Mouse (Mus musculus) left cerebral cortex, postnatal 25 days (tissue): Measurements from ENCODE around the gene Decr2. TPM values are rescaled to one million over a fixed set of nuclear protein-coding genes. Genes with fewer than 3 reads are reported as not detected.

Experiments
- DNase-seq, 2 experiments: peaks; one replicate each; pipeline ENCODE4 v3.0.0; 2022; ENCODE audit warnings: low spot score in 2 of 2, mixed read lengths in 1 of 2
- intact Hi-C: fragments of 180-260 bp; cut with DNase I; formaldehyde crosslinking; loops from one replicate; pipeline ENCODE4 v1.15.1; 2025
- total RNA-seq, 2 experiments: library from RNA; stranded (reverse); gene quantifications; 2 replicates each; pipeline ENCODE4 v1.2.3; 2021

The Decr2 gene
- total RNA-seq, result 10 to 100 TPM; 26.4 to 27.9 TPM

GRCm38 (mm10) chr17:26089905-26090632 lies at the start of gene Decr2:
Gene Decr2 (minus strand): TSS chr17:26090337.
- intact Hi-C loops, result loop anchor here (1.0 to 10.0 kb wide), 4 partner anchors 49 to 195 kb away; no protein-coding TSS in a partner anchor
- DNase-seq, result peak; percentile 84 to 94

- DNase-seq, result peak; percentile 51 to 57
- intact Hi-C loops, result loop anchor here (5.0 kb wide), 1 partner anchor 103 kb away; the partner anchor contains the start of gene Fam234a
Measured at GRCm38 (mm10) chr17:26138901-26139381, 48.8 kb upstream of the Decr2 start.

- intact Hi-C loops, result loop anchor here (5.0 kb wide), 1 partner anchor 104 kb away; the partner anchor contains the start of gene Fam234a
- DNase-seq, result peak; percentile 90 to 97
Measured at GRCm38 (mm10) chr17:26138239-26138836, 48.2 kb upstream of the Decr2 start, which contains the start of gene Axin1. Gene Axin1 (plus strand): TSS chr17:26138688.

GRCm38 (mm10) chr17:26137751-26138130 lies 47.6 kb upstream of the Decr2 start:
- intact Hi-C loops, result loop anchor here (5.0 kb wide), 1 partner anchor 105 kb away; the partner anchor contains the start of gene Fam234a
- no peak for DNase-seq

- DNase-seq, result no peak
- intact Hi-C loops, result loop anchor here (5.0 kb wide), 1 partner anchor 105 kb away; the partner anchor contains the start of gene Fam234a
Measured at GRCm38 (mm10) chr17:26137106-26137750, 47.1 kb upstream of the Decr2 start.

- intact Hi-C loops, result no loop called here
- DNase-seq, result no peak
Measured at GRCm38 (mm10) chr17:26131856-26132853, 42.0 kb upstream of the Decr2 start.

- DNase-seq, result no peak
- intact Hi-C loops, result no loop called here
Measured at GRCm38 (mm10) chr17:26131062-26131732, 41.1 kb upstream of the Decr2 start.

- intact Hi-C loops, result no loop called here
- no peak for DNase-seq
Measured at GRCm38 (mm10) chr17:26125226-26125625, 35.1 kb upstream of the Decr2 start.

- intact Hi-C loops, result no loop called here
- DNase-seq, result no peak
Measured at GRCm38 (mm10) chr17:26124560-26124959, 34.4 kb upstream of the Decr2 start.

GRCm38 (mm10) chr17:26123267-26123684 lies 33.1 kb upstream of the Decr2 start, which contains the start of gene Mrpl28:
Gene Mrpl28 (plus strand): TSS chr17:26123500.
- intact Hi-C loops, result no loop called here
- peak; percentile 89 to 96 for DNase-seq

GRCm38 (mm10) chr17:26122431-26123140 lies 32.4 kb upstream of the Decr2 start:
- DNase-seq, result no peak
- intact Hi-C loops, result no loop called here

GRCm38 (mm10) chr17:26119766-26120710 lies 29.9 kb upstream of the Decr2 start:
- DNase-seq, result peak; percentile 53 to 61
- intact Hi-C loops, result no loop called here

- intact Hi-C loops, result no loop called here
- no peak for DNase-seq
Measured at GRCm38 (mm10) chr17:26116503-26117258, 26.5 kb upstream of the Decr2 start.

GRCm38 (mm10) chr17:26115956-26116487 lies 25.9 kb upstream of the Decr2 start:
- no peak for DNase-seq
- intact Hi-C loops, result no loop called here

- intact Hi-C loops, result no loop called here
- DNase-seq, result no peak
Measured at GRCm38 (mm10) chr17:26115205-26115898, 25.2 kb upstream of the Decr2 start.
